Mouse (Mus musculus): Measurements from ENCODE around the gene Gm20388.

- TF ChIP-seq CTCF (IDR thresholded peaks at IDR 0.05; ENCODE audit: insufficient read depth, low read depth, low read length) (no peak), POLR2A (IDR thresholded peaks at IDR 0.05; ENCODE audit: insufficient read depth, low read depth, low read length) (no peak)
These were observed 2627.2 kb downstream of the Gm20388 start for GRCm38 (mm10) chr8:122537812-122538211.

All from olfactory bulb, adult 2 months (tissue).